Mouse (Mus musculus): ENCODE data around the gene Tbx21.

Tbx21 gene

DNA sequence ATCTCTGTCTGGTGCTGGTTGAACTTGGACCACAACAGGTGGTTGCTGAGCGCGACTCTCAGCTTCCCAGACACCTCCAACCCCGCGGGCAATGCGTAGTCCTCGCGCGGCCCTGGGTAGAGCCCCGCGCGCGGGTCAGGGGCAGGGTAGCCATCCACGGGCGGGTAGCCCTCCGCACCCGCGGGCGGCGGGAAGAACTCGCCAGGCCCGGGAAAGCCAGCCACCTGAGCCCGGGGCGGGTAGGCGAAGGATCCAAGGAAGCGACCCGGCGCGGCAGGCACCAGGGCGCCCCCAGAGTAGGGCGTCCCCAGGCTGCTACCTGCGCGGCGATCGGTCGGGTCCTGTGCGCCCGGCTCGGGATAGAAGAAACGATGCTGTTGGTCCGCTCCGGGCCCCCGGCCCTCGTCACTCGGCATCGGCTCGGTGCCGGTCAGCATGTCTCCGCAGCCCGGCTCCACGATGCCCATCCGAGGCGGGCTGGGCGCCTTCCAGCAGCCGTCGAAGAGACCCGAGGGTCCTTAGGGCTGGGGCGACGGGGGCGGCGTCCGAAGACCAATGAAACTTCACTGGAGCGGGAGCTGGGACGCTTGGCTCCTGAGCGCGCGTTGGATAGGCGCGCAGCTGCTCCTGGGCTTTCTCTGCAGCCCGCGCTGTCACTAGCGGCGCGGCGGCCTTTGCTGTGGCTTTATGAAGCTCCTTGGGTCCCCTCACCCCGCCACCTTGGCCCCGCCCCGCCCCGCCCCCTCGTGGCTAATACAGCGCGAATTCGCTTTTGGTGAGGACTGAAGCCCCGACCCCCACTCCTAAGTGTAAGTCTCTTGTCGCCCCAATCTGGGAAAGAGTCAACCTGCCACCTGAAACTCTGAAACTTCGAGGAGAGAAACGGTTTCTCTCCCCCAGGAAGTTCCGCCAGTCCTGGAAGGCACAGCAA is at the start of gene Tbx21:
Gene Tbx21, minus strand, starts transcription at position 661 of the 931 bp plus-strand sequence.
- DNase-seq, result peak; percentile 58

- DNase-seq, result no peak
Observed at GRCm38 (mm10) chr11:97160341-97160740, 45.2 kb upstream of the Tbx21 start.

DNA sequence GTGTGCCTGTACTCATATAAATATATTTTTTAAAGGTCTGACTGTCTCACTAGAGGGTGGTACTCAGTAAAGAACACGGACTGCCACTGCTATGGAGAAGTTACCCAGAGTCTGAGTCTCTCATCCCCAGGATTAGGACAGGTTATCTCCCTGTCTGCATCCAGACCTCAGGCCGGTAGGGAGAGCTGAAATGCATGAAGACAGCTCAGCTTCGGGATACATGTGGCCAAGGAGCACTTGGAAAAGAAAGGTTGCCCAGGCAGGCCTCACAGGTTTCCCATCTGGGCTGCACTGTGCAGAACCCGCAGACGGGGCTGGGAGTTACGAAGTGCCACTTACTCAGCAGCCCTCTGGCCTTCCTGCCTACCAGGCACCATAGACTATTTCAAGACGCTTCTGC is 41.9 kb upstream of the Tbx21 start:
- no peak for DNase-seq

- DNase-seq, result peak; percentile 43
Observed at GRCm38 (mm10) chr11:97152662-97153287, 37.6 kb upstream of the Tbx21 start.

GRCm38 (mm10) chr11:97152023-97152426 is 36.9 kb upstream of the Tbx21 start:
- DNase-seq, result peak; percentile 38

DNA sequence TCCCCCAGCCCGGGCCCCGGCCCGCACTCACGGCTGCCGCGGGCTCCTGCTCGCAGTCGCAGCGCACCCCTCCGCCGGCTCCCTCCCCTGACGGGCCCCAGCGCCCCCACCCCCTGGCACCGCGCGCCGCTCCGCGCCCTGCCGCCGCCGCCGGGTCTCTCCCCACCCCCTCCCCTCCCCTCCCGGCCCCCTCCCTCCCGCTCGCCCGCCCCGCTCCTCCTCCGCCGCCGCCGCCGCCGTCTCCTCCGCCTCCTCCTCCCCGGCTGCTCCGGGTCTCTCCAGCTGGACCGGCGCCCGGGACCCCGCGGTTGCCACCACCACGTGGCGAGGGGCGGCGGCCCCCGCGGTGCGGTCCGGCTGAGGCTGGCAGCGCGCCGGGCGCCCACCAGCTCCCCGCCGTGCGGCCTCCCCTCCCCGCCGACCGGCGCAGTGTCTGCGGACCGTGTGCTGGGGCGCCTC is 36.2 kb upstream of the Tbx21 start, which contains the start of gene Tbkbp1:
Gene Tbkbp1, minus strand, starts transcription at position 153 of the 459 bp plus-strand sequence.
- DNase-seq, result peak; percentile 70

DNA sequence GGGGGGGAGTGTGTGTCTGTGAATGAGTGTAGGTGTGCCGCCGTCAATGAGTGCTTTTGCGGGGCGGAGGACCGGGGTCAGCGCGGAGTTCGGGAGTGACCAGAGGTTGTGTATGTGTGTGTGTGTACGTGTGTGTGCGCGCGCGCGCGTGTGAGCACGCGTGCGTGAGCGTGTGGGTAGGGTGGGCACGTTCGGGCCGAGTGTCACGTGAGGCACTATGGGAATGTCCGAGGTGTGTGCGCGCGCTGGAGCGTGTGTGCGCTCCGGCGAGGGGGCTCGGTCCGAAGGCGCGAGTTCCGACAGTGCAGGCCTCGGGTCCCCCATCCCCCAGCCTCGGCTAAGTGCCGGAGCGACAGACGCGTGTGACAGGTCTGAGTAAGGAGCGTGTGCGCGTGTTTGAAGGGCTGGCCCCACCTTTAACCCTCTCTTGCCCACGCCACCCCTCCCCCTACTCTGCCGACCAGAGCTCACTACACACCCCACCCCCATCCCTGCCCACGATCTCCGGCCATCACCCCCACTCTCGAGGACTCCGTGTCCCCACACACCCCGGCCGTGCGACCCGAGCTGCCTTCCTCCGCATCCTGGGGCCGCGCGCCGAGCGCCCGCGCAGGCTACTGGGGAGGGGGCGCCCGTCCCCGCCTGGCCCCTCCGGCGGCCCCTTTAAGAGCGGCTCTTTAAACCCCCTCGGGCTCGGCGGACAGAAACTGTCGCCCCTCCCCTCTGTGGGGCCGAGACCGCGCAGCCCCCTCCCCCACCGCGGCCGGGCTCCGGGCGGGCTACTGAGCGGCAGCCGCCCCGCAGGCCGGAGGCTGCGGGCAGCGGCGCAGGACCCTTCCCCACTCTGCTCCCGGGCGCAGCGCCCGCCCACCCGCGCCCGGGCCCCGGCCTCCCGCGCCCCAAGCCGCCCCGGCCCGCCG is 35.5 kb upstream of the Tbx21 start:
- peak; percentile 82 for DNase-seq

DNA sequence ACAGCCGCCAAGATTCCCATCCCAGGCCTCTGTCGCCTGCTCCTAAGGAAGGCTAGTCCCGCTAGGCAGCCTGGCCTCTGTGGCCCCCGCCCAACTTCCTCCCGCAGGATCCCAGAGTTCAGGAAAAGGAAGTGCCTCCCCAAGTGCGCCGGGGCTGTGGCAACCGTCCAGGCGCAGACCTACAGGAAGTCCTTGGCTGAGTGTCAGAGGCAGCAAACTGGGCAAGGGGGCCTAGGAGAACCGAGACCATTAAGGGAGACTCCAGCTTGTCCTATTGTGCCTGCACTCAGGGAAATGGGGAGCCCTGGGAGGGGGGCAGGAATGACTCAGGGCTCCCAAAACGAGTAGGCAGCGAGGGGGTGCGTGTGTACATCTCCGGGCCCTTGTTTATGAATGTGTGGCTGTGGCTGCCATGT is 34.9 kb upstream of the Tbx21 start:
- DNase-seq, result no peak

- no peak for DNase-seq
Observed at GRCm38 (mm10) chr11:97149026-97149425, 33.9 kb upstream of the Tbx21 start.

DNA sequence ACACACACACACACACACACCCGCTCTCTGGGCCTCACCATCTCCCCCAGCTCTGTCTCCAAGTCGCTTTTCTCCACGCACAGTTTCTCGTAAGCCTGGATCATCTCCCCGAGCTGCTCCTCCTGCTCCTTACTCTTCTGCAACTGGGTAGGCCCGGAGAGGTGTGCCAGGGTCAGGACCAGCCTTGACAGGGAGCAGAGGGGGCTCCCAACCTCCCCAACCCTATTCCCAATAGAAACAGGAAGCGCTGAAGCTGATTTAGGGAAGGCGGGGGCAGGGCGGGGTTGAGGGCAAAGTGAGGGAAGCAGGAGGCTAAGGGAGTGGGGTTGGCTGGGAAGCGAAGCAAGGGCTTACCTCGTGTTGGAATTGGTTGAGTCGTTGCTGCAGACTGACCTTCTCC is 33.5 kb upstream of the Tbx21 start:
- no peak for DNase-seq

GRCm38 (mm10) chr11:97147333-97147732 is 32.2 kb upstream of the Tbx21 start:
- DNase-seq, result no peak

DNA sequence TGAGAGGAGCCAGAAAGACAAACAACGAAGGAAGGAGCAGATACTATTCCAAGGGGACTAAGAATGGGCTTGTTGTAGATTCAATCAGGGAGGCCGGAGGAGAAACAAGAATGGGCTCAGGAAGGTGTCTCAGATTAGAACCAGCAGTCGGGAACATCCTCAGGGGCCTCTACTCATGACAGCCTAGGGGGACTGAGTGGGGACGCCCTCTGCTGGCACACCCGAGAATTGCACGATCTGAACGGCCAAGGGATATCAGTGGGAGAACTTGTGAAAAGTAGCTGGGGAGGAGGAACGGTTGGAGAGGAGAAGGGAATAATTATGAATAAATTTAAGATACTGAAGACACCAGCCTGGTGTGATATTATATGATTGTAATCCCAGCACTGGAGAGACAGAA is 31.6 kb upstream of the Tbx21 start:
- peak; percentile 82 for DNase-seq

DNA sequence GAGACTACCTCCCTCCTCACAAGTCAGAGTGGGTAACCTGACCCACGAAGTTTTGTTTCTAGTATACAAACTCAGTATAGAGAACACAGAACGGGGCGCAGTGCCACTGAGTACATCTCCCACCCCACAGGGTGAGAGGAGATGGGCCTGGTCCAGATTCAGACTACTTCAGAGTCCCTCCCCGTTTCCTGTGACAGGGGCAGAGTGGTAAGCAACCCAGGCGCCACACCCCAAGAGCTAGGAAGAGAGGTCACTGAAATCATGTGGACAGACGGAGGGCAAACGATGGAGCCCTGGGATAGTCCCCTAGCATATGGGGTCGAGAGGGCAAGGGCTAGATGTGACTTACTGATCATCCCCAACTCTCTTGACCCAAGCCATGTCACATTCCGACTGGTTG is 30.8 kb upstream of the Tbx21 start:
- DNase-seq, result no peak

- DNase-seq, result no peak
Observed at GRCm38 (mm10) chr11:97145320-97145719, 30.2 kb upstream of the Tbx21 start.

GRCm38 (mm10) chr11:97143196-97143900 is 28.2 kb upstream of the Tbx21 start:
- DNase-seq, result no peak

- no peak for DNase-seq
Observed at GRCm38 (mm10) chr11:97142159-97142608, 27.1 kb upstream of the Tbx21 start.

DNA sequence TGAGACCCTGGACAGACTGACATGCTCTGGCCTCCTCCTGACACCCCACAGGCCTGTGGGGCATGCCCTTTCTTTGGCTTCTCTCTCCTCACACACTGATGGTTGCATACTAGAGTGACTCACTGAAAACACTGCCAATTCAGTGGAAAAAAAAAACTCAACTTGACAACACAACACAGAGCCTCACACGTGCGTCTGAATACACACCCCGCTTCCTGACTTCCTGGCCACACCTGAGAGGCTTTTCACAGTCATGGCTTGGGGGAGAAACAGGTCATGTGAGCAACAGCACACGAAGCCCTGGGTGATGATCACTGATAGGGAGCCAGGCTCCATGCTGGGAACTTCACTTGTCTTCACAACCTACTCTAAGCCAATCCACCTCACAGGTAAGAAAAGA is 25.7 kb upstream of the Tbx21 start:
- DNase-seq, result no peak

- DNase-seq, result no peak
Observed at GRCm38 (mm10) chr11:97139256-97139655, 24.1 kb upstream of the Tbx21 start.

DNA sequence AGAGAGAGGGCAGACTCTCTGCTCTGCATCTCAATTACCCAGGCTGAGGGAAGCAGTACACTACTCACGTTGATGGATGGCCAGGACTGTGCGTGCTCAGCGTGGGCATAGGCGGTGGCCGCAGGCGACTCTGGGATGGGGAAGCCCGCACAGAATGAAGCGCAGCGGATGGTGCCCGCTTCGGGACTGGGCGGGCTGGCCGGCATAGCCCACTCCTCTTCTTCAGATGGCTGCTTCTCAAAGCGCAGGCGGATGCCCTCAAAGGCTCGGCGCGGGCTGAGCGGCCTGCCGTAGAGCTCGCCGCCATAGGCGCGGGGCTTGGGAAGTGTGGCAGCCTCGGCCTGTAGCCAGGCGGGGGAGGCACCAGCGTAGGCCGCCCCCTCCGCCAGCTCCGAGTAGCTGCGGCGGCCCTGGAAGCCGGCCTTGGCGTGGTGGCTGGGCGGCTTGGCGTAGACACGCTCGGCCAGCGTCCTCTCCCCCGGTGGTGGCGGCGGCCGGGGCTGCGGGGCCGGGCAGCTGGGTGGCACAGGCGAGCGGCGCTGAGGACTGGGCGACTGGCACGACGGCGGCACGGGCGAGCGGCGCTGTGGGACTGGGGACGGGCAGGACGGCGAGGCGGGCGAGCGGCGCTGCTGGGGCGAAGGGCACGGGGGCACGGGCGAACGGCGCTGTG is 23.6 kb upstream of the Tbx21 start:
- peak; percentile 71 for DNase-seq

- no peak for DNase-seq
Observed at GRCm38 (mm10) chr11:97133270-97133669, 18.1 kb upstream of the Tbx21 start.

- DNase-seq, result no peak
Observed at GRCm38 (mm10) chr11:97132185-97132584, 17.1 kb upstream of the Tbx21 start.

DNA sequence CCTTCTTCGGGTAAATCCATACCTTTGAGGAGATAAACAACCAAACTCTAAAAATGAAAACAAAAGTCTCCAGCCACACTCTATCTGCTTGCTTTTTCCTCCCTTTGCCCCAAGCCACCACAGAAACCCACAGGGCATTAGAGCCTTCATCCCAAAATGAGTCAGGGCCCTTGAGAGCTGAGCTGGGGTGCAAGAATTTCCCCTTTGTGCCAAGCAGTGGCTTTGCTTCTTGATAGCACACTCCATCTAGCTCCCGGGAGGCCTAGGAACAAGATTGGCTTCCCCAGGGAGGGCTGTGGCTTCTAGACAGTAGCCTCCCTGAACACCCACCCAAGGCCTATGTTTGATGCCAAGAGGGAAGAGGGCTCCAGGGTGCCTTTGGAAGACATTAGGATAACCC is 16.6 kb upstream of the Tbx21 start:
- DNase-seq, result no peak

Measured in retina, postnatal 1 day (tissue).